Mouse (Mus musculus) CH12F3 (cell line): Measurements from ENCODE around the gene Gm2001.
"Not testable (repeated sequence)": the region's sequence is repeated elsewhere in the genome, so short reads cannot be mapped to it uniquely, and the experiment has no call there.

Source experiments
- in situ Hi-C: fragments of 300-500 bp; cut with MboI; formaldehyde crosslinking; loops from 2 replicates; pipeline ENCODE4 v1.14.3; 2020; ENCODE audit warnings: low sequenced_read_pairs

Gm2001 gene

DNA sequence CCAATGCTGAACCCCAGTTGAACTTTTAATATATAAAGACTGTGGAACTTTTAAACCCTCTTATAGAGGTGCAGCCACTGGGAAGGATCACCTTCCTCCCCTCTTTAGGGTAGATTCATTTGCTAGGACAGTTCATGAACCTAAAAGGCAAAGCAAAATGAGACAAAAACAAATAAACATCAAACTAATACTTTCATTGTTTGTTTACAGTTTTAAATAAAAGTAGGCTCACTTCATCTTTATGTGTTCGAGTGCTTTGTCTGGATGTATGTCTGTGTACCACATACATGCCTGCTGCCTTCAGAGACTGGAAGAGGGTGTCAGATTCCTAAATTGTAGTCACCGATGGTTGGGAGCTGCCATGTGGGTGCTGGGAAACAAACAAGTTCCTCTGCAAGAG is at the start of gene Gm2001:
TSS of gene Gm2001 (minus strand) at position 101 of the 400 bp plus-strand sequence.
- in situ Hi-C loops = not testable (repeated sequence)

DNA sequence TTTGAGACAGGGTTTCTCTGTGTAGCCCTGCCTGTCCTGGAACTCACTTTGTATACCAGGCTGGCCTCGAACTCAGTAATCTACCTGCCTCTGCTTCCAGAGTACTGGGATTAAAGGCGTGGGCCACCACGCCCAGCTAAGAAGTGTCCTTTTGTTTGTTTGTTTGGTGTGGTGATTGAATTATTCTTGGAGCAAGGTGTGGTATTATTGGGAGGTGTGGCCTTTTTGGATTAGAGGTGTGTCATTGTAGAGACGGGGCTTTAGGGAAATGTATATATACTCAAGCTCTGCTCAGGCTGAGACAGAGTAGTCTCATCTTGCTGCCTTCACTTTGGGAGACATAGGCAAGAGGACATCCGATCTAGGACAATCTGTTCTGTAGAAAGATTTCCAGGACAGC is 31.6 kb upstream of the Gm2001 start, which contains the start of gene Gm2016:
TSS of gene Gm2016 (plus strand) at position 301 of the 400 bp plus-strand sequence.
- in situ Hi-C loops = not testable (repeated sequence)

DNA sequence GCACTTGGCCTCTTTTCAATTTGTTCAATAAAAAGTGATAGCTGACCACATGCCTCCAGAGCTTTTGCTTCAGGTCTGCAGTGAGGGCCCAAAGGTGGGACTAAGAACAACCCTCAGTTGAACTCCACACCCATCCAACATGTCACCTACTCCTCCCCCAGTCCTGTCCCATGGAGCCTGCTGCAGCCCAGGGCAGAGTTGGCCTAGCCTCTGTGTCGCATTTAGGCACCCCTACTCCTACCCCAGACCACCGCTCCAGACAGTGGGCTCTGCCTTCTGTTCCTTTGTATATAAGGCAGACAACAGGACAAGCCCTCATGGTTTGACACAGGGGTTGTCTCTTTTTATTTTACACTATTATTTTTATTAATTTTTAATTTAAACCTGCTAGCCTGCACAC is 21.9 kb upstream of the Gm2001 start:
- in situ Hi-C loops = not testable (repeated sequence)

DNA sequence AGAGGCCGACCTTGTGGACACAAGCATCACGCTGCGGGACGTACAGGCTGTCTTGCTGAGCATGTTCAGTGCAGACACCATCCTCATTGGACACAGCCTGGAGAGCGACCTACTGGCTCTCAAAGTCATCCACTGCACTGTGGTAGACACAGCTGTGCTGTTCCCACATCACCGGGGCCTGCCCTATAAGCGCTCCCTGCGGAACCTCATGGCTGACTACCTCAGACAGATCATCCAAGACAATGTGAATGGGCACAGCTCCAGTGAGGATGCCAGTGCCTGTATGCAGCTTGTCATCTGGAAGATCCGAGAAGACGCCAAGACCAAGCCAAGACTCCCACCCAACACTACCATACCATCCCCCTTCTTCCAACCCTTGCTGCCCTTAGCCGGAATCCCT is 21.5 kb upstream of the Gm2001 start:
- in situ Hi-C loops = not testable (repeated sequence)

DNA sequence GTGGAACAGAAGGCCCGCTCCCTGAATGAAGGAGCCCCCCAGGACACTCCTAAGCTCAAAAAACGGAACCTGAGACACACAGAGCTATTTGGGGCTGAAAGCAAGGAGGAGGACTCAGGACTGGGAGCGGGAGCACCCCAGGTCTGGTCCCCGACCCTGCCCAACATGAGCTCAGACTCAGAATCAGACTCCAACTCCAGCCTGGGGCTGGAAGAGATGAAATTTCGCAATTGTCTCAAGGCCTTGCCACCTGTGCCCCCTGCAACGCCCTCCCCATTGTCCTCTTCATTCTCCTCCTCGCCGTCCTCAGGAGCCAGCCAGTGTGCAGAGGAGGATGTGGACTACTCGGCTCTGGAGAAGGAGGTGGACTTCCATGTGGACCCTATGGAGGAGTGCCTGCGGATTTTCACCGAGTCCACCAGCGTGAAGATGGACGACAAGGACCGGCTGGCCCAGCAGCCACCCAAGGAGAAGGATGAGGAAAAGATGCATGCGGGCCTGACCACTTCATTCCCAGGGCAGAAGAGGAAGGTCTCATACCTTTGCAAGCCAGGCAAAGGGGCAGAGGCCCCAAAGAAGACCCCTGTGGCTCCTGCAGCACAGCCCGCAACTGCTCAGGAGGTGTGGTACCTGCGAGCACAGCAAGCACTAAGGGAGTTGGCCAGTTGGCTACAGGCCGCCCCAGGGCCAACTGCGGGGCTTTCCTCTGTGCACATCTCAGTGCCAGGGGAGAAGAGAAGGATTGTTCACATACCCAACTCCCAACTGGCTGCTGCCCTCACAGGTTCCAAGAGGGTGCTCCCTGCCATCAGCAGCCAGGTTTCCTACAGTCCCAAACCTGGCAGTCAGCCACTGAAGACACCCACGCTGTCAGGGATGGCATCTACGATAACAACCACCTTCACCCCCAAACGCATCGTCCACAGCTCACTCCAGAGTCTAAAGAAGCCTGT is 19.9 kb upstream of the Gm2001 start:
- in situ Hi-C loops = not testable (repeated sequence)

DNA sequence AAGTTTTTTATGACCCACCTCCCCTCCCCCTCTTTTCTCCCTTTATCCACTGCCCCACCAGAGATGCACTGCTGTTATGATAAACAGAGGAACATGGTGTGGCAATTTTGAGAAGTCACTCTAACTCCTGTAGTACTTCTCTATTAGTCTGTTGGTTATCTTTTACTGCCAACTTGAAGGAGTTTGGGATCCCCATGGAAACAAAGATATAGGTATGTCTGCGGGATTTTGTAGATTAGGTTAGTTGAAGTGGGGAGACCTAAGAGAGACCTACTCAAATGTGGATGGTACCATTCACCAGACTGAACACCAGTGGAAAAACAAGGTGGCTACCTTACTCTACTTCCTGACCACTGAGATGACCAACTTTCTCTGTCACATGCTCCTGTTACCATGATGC is 13.9 kb upstream of the Gm2001 start:
- in situ Hi-C loops = not testable (repeated sequence)

DNA sequence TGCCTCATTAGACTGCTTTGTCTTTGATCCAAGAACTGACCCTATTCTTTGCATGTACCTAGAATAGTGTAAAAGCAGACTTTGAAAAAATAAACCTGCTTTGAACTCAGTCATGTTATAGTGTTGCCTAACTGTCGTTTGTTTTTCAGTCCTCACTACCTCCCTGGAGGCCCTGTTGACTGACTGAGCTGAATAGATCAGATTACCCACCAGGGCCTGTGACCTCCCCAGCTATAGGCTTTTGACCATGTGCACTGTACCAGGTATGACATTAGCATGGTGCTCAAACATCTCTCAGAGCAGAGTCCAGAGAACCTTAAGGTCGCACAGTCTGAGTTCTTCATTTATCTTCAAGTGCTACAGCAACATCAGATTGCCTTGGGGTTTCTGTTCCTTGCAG is 8.5 kb upstream of the Gm2001 start:
- in situ Hi-C loops = not testable (repeated sequence)

DNA sequence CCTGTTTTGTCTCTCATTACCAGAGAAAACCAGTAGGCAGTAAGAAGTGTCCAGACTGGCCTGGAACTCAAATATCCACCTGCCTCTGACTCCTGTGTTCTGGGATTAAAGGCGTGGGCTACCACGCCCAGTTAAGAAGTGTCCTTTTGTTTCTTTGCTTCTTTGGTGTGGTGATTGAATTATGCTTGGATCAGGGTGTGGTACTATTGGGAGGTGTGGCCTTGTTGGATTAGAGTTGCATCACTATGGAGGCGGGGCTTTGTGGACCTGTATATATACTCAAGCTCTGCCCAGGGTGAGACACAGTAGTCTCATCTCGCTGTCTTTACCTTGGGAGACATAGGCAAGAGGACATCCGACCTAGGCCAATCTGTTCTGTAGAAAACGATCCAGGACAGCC is 25.9 kb downstream of the Gm2001 start, which contains the start of gene BB287469:
TSS of gene BB287469 (plus strand) at position 301 of the 400 bp plus-strand sequence.
- in situ Hi-C loops = not testable (repeated sequence)

DNA sequence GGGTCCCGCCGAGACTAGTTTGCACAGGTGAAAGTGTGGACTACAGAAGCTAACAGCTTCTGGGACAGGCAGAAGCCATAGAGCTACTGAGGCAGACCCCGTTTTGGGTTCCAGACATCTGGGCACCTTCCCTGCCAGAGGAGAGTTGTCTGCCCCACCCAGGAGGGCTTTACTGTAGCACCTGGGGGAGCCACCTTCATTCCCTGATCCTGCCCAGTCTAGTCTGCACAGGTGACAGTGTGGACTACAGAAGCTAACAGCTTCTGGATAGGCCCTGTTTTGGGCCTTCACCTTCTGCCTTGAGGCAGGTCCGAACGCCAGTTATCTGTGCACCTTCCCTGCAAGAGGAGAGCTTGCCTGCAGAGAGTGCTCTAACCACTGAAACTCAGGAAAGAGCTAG is 44.2 kb downstream of the Gm2001 start:
- in situ Hi-C loops = not testable (repeated sequence)

DNA sequence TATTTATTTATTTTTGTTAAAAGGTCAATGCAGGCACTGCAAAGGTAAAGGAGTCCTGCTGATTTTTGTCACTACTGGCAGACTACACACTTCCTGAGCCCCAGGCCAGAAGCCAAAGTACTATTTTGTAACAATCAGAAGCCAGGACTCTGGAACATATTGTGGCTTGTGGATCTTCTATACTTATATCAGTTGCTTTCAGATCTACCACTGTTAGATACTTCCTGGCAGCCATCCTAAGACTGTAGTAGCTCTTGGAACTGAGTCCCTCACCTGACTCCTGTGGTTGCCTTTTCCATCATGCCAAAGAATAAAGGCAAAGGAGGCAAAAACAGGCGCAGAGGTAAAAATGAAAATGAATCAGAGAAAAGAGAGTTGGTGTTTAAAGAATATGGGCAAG is 46.9 kb downstream of the Gm2001 start, which contains the start of gene Gm21936:
TSS of gene Gm21936 (plus strand) at position 301 of the 400 bp plus-strand sequence.
- in situ Hi-C loops = not testable (repeated sequence)
